Mouse (Mus musculus) Muller cell, postnatal 12 days (primary cell): ENCODE measurements around the gene Ccdc86.

Experiments used
- DNase-seq: peaks from one replicate; pipeline ENCODE4 v3.0.0-alpha.2; 2015; ENCODE audit errors: inconsistent ontology term

The Ccdc86 gene

DNA sequence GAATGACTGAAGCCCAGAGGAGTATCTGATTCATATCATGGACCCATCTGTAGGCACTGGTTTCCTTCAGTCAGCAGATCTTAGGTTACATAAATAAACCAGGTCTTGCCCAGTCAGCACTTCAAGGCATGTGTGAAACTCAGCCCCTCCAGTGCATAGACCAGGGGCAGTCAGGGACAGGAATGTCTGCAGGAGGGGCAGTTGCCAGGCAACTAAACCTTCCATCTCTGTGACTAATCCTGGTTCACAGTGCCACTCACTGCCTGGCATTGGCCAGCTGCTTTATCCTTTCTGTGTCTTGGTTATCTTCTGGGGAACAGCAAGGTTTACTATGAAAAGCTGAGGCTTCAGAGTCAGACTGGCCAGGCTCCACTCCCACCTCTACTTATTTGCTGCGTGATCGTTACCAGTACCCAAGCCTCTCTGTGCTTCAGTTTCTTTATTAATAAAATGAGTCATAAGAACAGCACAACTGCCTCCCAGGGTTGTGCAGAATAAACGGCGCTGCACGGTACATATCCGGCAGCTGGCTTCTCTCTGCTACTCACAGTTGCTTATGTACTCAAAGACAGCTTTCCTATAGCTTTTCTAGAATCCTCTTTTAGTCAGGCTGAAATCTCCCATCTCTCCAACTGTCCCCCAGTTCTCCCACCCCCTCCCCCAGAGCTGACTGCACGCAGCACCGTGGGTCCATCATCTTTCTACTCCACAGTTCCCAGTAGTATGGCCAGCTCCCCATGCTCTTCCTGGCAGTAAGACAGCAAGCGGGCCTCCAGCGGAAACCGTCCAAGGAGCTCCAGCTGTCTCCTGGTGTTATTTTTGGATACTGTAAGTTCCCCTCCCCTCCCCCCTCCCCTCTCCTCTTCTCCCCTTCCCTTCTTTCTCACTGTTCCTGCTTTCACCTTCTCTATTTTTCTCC is 3.2 kb upstream of the Ccdc86 start:
- peak; percentile 78 for DNase-seq

DNA sequence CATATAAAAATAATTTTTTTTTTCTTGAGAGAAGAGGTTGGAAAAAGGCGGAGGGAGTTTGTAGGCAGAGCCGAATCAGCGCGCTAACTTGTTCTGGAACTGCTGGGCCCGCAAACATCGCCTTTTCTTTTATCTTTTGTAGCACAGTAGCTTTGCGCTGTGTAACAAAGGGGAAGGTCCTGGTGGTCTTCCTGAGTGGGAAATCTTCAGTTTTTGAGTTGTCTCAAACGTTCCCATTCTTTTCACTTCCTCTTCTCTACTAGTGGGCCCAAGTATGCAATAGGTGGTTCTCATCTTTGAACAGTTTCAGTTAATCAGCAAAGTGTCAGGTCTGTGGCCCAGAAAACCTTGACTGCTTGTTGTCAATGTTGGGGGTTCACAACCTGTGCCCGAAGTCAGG is 492 bp upstream of the Ccdc86 start:
- DNase-seq, result no peak

DNA sequence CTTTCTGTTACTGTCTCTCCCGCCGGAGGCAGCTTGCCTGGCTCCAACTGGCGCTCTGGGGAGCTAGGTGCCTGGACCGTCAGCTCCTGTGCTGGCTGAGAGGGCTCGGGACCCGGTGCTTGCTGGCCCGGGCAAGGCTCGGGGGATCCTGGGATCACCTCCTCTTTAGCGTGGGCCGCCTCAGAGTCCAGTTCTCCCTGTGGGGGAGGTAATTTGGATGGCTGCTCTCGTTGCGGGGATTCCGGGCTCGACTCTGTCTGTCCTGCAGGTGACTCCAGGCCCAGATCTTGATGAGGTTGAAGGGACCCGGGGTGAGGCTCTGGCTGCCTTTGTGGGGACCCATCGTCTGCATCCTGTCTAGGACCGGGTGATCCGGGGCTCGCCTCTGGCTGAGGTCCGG is 650 bp downstream of the Ccdc86 start:
- peak; percentile 26 for DNase-seq

DNA sequence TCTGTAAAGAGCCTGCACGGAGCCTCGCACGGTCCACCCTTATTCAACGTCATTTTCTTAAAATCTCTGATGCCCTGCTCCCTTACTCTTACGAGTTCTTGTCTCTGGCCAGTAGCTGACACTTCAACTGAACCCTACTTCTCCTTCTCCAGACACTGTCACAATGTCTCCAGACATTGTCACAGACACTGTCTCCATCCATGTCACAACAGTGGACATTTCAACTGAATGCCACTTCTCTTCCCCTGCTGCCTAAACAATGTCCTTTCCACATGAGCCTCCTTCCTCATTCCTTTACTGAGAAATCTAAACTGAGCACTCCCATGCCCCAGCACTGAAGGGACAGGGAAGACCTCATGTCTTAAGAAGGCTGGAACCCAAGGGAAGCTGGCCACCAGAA is 1.8 kb downstream of the Ccdc86 start:
- DNase-seq, result no peak

DNA sequence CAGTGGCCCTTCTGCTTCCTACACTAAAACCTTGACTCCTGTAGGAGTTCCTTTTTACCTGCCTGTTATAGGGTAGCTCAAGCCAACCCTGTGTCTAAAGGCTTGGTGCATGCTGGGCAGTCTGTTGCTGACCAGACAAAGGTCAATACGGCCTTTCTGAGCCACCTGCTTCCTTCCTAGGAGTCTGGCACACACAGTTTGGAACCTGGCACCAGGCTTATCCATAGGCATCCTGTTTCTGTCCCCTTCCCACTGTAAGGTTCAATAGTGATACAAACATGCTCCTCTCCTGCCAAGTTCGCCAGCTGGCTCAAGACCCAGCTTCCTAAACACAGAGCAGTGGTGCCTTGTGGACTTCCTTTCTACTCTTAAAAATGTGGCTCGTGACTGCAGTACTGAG is 2.6 kb downstream of the Ccdc86 start:
- DNase-seq, result no peak

DNA sequence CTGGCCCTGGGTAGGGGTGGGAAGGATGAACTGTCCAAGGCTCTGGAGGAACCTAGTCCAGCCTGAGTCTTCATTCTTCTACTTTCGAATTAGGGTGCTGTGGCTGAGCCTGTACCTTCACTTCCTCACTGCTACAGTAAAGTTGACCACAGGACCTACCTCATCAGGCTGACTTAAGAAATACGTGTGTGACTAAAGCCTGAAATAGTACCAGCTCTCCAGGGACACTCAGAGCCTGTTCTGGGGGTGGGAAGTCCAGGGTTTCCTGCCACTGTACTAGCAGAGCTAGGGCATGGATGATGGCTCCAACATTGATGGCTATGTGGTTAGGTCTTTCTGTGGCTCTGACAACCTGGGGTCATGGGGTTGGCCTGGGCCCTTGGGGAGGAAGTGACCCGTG is 5.1 kb downstream of the Ccdc86 start:
- DNase-seq, result no peak

- no peak for DNase-seq
These were observed 8.1 kb downstream of the Ccdc86 start for GRCm38 (mm10) chr19:10940801-10941457.

DNA sequence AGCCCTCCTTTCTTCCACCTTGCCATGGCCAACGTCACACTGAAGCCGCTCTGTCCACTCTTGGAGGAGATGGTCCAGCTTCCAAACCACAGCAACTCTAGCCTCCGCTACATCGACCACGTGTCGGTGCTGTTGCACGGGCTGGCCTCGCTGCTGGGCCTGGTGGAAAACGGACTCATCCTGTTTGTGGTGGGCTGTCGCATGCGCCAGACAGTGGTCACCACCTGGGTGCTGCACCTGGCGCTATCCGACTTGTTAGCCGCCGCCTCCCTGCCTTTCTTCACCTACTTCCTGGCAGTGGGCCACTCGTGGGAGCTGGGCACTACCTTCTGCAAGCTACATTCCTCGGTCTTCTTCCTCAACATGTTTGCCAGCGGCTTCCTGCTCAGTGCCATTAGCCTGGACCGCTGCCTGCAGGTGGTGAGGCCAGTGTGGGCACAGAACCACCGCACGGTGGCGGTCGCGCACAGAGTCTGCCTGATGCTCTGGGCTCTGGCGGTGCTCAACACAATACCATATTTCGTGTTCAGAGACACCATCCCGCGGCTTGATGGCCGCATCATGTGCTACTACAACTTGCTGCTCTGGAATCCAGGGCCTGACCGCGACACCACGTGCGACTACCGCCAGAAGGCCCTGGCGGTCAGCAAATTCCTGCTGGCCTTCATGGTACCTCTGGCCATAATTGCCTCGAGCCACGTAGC is 8.8 kb downstream of the Ccdc86 start:
- DNase-seq, result peak; percentile 71

DNA sequence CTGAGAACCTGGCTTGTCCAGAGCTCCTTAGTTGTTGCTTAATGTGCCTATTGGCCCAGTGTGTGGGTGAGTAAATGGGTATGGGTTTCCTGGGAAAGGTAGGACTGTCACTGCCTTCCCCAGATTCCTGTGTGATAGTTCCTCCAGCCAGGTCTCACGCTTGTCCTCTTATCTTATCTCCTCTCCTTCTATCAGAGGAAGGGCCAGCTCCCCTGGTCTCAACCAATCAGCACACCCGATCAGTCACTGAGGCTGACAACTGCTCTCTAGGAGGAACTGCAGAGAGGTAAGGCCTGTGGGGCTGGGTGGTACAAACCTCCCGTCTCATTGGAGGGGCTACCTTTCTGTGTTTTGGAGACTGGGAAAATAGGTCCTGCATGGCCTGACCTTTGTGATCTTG is 10.3 kb downstream of the Ccdc86 start:
- no peak for DNase-seq

DNA sequence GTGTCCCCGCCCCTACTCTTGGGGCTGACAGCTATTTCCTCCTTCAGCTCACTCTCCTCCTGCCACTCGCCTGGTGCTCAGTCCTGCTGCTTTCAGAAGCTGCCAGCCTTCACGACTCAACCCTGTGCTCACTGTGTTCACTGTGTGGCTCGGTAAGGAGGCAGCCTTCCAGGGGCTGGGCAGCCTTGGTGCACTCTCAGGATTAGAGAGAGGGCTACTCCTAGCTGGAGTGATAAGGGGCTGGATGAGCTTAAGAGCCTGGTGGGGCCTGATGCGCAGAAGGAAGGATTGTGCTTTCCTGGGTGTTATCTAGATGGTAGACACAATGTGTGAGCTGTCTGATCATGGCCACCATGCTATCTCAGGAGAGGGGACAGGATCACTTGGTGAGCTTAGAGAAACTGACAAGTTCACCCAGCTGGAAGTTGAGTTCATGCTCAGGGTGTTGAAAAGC is 11.9 kb downstream of the Ccdc86 start, which contains the start of gene Ptgdr2:
TSS of gene Ptgdr2 (plus strand) at position 51 of the 454 bp plus-strand sequence.
- DNase-seq, result no peak

GRCm38 (mm10) chr19:10936077-10936476 is 13.0 kb downstream of the Ccdc86 start:
- DNase-seq, result no peak

DNA sequence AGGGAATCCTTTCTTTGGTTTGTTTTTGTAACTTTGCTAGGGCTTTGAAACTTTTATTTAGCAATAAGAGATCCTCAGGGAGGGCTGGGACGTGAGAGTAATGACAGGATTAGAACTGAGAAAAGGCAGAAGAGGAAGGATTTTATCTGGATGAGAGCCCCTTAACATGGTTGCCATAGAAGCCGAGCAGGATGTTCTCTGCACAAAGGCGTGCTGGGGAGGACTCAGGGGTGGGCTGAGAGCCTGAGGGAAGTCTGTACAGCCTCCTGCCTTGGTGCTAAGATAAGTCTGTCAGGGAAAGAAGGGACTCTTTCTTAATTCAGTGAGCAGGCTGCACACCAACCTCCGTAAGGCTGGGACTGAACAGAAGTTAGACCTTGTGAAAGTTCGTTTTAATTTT is 14.0 kb downstream of the Ccdc86 start:
- DNase-seq, result no peak

DNA sequence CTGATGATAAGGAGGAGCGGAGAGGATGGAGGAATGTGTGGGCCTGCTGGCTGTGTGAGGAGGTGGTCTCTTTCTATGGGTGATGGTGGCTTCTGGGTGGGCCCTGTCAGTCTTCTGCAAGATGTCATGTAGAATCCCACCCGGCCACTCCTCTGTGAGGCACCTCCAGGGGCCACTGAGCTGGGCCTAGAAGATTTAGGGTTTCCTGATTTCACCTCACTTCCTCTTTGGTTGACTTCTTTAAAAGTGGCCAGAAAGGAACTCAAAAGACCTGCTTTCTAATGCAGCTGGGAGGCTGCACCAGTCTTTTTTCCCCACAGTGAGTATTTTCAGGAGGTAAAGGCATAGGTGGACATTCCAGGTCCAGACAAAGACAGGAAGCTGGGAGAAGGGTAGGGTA is 18.4 kb downstream of the Ccdc86 start:
- no peak for DNase-seq

GRCm38 (mm10) chr19:10926666-10927065 is 22.4 kb downstream of the Ccdc86 start:
- peak; percentile 59 for DNase-seq

DNA sequence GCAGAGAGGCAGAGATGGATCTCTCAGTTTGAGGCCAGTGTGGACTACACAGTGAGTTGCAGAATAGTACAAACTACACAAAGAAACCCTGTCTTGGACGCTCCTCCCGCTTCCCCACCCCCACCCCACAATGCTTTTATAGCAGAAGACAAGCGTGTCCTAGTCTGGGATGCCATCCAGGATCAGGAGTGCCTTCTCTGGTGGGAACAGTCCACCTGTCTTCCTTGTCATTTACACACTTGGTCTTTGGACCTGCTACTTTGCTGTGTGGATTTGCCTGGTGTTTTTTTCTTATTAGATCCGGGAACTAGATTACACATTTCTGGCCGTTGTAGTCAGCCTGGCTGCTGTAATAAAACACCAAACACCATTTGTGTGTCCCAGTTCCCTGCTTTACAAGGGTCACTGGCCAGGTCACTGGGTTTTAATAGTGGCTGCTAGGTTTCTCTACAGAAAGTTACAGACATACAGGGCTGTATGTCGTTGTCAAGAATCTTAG is 22.9 kb downstream of the Ccdc86 start:
- peak; percentile 79 for DNase-seq

DNA sequence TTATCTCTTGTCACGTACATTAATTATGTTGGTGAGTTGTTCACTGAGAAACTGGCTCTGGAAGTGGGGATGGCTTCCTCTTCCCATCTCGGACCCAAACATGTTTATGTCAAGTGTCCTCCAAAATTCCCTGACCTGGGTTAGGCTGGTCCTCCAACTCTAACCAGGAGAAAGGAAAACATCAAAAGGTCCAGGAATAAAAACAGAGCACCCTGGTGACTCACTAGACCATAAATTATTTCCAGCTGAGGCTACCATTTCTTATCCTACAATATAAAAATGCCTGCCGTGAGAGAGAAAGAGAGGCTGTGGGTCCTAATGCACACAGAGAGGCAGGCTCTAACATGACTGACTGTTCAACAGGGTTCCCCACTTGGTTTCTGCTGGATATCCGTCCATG is 24.8 kb downstream of the Ccdc86 start:
- no peak for DNase-seq

DNA sequence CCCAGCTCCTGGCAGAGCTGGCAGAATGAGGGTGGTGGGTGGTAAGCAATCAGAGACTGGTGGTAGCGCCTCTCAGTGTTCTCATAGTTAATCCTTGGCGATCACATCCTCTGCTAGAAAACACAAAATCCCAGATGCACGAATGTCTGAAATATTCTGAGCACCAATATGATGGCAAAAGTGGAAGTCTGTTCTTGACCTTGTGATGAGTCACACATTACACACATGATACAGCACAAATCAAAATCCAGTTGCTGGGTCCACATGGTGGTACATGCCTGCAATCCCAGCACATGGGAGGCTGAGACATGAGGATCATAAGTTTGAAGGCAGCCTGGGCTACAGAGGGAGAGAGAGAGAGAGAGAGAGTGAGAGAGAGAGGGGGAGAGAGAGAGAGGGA is 28.0 kb downstream of the Ccdc86 start:
- DNase-seq, result no peak

DNA sequence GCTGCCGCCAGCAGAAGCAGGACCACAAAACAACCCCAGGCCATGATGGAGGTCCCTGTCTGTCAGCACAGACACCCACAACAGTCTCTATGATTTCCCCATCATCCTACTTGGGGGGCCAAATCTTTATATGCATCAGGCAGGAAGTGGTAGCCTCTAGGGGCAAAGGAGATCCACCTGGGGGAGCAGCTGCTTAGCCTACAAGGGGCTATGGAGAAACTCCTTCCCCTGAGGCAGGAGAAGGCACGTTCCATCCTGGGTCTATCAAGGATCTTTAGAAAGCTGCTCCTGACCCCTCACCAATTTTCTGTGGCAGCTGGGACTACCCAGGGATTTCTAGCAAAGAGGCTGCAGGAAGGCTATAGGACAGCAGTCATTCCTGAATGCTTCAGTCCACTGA is 28.5 kb downstream of the Ccdc86 start, which contains the start of gene Zp1:
TSS of gene Zp1 (minus strand) at position 101 of the 400 bp plus-strand sequence.
- no peak for DNase-seq

- DNase-seq, result no peak
These were observed 30.6 kb downstream of the Ccdc86 start for GRCm38 (mm10) chr19:10918321-10918991.

GRCm38 (mm10) chr19:10916506-10916905 is 32.6 kb downstream of the Ccdc86 start:
- no peak for DNase-seq

DNA sequence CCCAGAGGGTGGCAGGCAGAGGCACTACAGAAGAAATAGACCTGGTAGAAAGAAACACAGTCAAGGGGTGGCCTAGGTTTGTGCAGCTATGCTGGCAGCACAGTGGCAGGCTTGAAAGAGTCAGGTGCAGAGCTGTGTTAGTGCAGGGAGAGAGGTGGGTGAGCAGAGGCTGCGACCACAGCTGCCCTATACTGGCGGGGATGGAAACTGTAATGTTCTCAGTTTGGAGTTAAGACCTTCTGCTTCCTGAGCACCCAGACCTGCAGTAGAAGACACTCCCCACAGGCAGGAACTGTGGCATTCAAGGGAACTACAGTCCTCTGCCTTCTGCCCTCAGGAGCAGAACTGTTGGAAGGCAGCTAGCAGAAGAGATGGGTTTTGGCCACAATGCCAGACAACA is 34.2 kb downstream of the Ccdc86 start:
- no peak for DNase-seq
